Mouse (Mus musculus) lung, embryonic 15.5 days (tissue): ENCODE measurements around the gene Lenep. TPM values are rescaled to one million over a fixed set of nuclear protein-coding genes. Genes with fewer than 3 reads are reported as not detected.

ENCODE experiments used
- ATAC-seq: fragments of 200-750 bp; cut with Nextera tagmentation; 2 replicates; pipeline ENCODE4 v1.8.0; 2017; ENCODE audit warnings: moderate number of reproducible peaks, borderline replicate concordance; ENCODE audit not compliant: low FRiP score, low TSS enrichment; ENCODE audit errors: extremely low read depth
- H3K27ac ChIP-seq: fragments of 300-500 bp; sonication (generic); 2 replicates; pipeline ENCODE4 v1.5.1; 2015; ENCODE audit warnings: moderate library complexity, mild to moderate bottlenecking, inconsistent platforms
- H3K27me3 ChIP-seq: fragments of 300-500 bp; sonication (generic); 2 replicates; pipeline ENCODE4 v1.6.1; 2015; ENCODE audit warnings: inconsistent platforms
- H3K36me3 ChIP-seq: fragments of 300-500 bp; sonication (generic); 2 replicates; pipeline ENCODE4 v1.6.1; 2015; ENCODE audit warnings: inconsistent platforms
- H3K4me1 ChIP-seq: fragments of 300-500 bp; sonication (generic); 2 replicates; pipeline ENCODE4 v1.6.1; 2015; ENCODE audit warnings: inconsistent platforms
- H3K4me2 ChIP-seq: fragments of 300-500 bp; sonication (generic); 2 replicates; pipeline ENCODE4 v1.6.1; 2015; ENCODE audit warnings: inconsistent platforms, mild to moderate bottlenecking, moderate library complexity
- H3K4me3 ChIP-seq: fragments of 300-500 bp; sonication (generic); 2 replicates; pipeline ENCODE4 v1.5.1; 2015; ENCODE audit warnings: mild to moderate bottlenecking, inconsistent platforms
- H3K9ac ChIP-seq: fragments of 300-500 bp; sonication (generic); 2 replicates; pipeline ENCODE4 v1.6.1; 2015; ENCODE audit warnings: inconsistent platforms
- H3K9me3 ChIP-seq: fragments of 300-500 bp; sonication (generic); 2 replicates; pipeline ENCODE4 v1.6.1; 2016; ENCODE audit warnings: inconsistent platforms
- WGBS: fragments of 180-500 bp; shearing (Covaris S2); methylation state at CpG from one replicate; pipeline ENCODE4 v1.1.7; 2015; 5-methylcytosine and 5-hydroxymethylcytosine counted together
- polyA plus RNA-seq: library from polyadenylated mRNA; unstranded; fragments of >200 nt; fragmentation: Nextera tagmentation; extraction: Ambion mirVana; gene quantifications from 2 replicates; pipeline ENCODE4 v1.2.1, GENCODE M21; 2015

Gene Lenep
- polyA plus RNA-seq, result not detected in 2 replicates

- Histone ChIP-seq H3K27me3 (no peaks in the 10 kb centered on the region), H3K4me1 (peaks cover 4% of the 10 kb centered on the region; the same call in 1 of the 2 replicates), H3K4me2 (no peak within 1 kb of the TSS), H3K36me3 (peaks cover 24% of the 10 kb centered on the region), H3K9ac (no peak within 1 kb of the TSS), H3K9me3 (no peaks in the 10 kb centered on the region), H3K4me3 (no peak within 1 kb of the TSS), H3K27ac (no peak within 1 kb of the TSS)
- no peak for ATAC-seq
- 70% methylated on average over 5 of the region's 5 CpGs for WGBS
Observed at GRCm38 (mm10) chr3:89402693-89403092, at the start of gene Lenep. TSS of gene Lenep (minus strand) at chr3:89402793.

- 0 out of 2 replicates have a peak, but pooled peaks have one; percentile 33 for ATAC-seq
- WGBS, result 58% methylated on average over 1 of the region's 1 CpGs
- H3K36me3 ChIP-seq, result no peaks in the 10 kb centered on the region
- H3K4me1 ChIP-seq, result peaks cover 37% of the 10 kb centered on the region
- H3K9me3 ChIP-seq, result no peaks in the 10 kb centered on the region
- no peak overlapping the region for H3K4me2 ChIP-seq
- H3K4me3 ChIP-seq, result no peak overlapping the region
- H3K9ac ChIP-seq, result no peak overlapping the region
- peak overlapping the region; percentile 53; the same call in 1 of the 2 replicates for H3K27ac ChIP-seq
- no peaks in the 10 kb centered on the region for H3K27me3 ChIP-seq
Observed at GRCm38 (mm10) chr3:89451916-89452315, 49.3 kb upstream of the Lenep start.

- H3K9me3 ChIP-seq, result no peaks in the 10 kb centered on the region
- no peak for ATAC-seq
- peaks cover 33% of the 10 kb centered on the region for H3K4me1 ChIP-seq
- WGBS, result 47% methylated on average over 7 of the region's 7 CpGs
- no peaks in the 10 kb centered on the region for H3K27me3 ChIP-seq
- no peak overlapping the region; the same call in 1 of the 2 replicates for H3K4me2 ChIP-seq
- no peak overlapping the region for H3K4me3 ChIP-seq
- no peak overlapping the region for H3K9ac ChIP-seq
- H3K36me3 ChIP-seq, result peaks cover 7% of the 10 kb centered on the region
- H3K27ac ChIP-seq, result 0 out of 2 replicates have a peak overlapping the region, but pooled peaks have one; percentile 47
Observed at GRCm38 (mm10) chr3:89449541-89449940, 46.9 kb upstream of the Lenep start.

GRCm38 (mm10) chr3:89448720-89449537 lies 46.3 kb upstream of the Lenep start:
- ATAC-seq, result peak; percentile 79
- Histone ChIP-seq H3K4me2 (peak overlapping the region; percentile 26; the same call in 1 of the 2 replicates), H3K4me1 (peaks cover 31% of the 10 kb centered on the region), H3K9me3 (no peaks in the 10 kb centered on the region), H3K36me3 (peaks cover 7% of the 10 kb centered on the region), H3K27ac (peak overlapping the region; percentile 47), H3K9ac (no peak overlapping the region; the same call in 1 of the 2 replicates), H3K27me3 (no peaks in the 10 kb centered on the region), H3K4me3 (no peak overlapping the region)
- WGBS, result 40% methylated on average over 13 of the region's 13 CpGs

GRCm38 (mm10) chr3:89440691-89441090 lies 38.1 kb upstream of the Lenep start:
- Histone ChIP-seq H3K4me1 (peaks cover 12% of the 10 kb centered on the region), H3K27me3 (no peaks in the 10 kb centered on the region), H3K4me2 (no peak overlapping the region), H3K4me3 (no peak overlapping the region), H3K9ac (no peak overlapping the region), H3K36me3 (no peaks in the 10 kb centered on the region), H3K27ac (no peak overlapping the region), H3K9me3 (no peaks in the 10 kb centered on the region)
- WGBS, result 84% methylated on average over 2 of the region's 2 CpGs
- no peak for ATAC-seq

GRCm38 (mm10) chr3:89437269-89437668 lies 34.7 kb upstream of the Lenep start:
- no peak for ATAC-seq
- Histone ChIP-seq H3K4me3 (peak overlapping the region; percentile 45), H3K9ac (peak overlapping the region; percentile 42), H3K9me3 (no peaks in the 10 kb centered on the region), H3K27ac (peak overlapping the region; percentile 39), H3K36me3 (peaks cover 23% of the 10 kb centered on the region), H3K27me3 (no peaks in the 10 kb centered on the region), H3K4me2 (peak overlapping the region; percentile 63), H3K4me1 (peaks cover 12% of the 10 kb centered on the region)
- WGBS, result 31% methylated on average over 5 of the region's 5 CpGs

- ATAC-seq, result peak; percentile 83; the same call in 1 of the 2 replicates
- H3K4me2 ChIP-seq, result peak within 1 kb of the TSS; percentile 63
- H3K9me3 ChIP-seq, result no peaks in the 10 kb centered on the region
- H3K27me3 ChIP-seq, result no peaks in the 10 kb centered on the region
- peak within 1 kb of the TSS; percentile 42 for H3K9ac ChIP-seq
- H3K36me3 ChIP-seq, result peaks cover 26% of the 10 kb centered on the region
- H3K4me3 ChIP-seq, result peak within 1 kb of the TSS; percentile 45
- H3K27ac ChIP-seq, result peak within 1 kb of the TSS; percentile 39
- 6% methylated on average over 16 of the region's 16 CpGs for WGBS
- H3K4me1 ChIP-seq, result peaks cover 16% of the 10 kb centered on the region
Observed at GRCm38 (mm10) chr3:89436176-89437113, 33.9 kb upstream of the Lenep start, which contains the start of gene Pbxip1. TSS of gene Pbxip1 (plus strand) at chr3:89436706.

GRCm38 (mm10) chr3:89435041-89435440 lies 32.4 kb upstream of the Lenep start:
- Histone ChIP-seq H3K4me3 (no peak overlapping the region), H3K27ac (no peak overlapping the region), H3K9me3 (no peaks in the 10 kb centered on the region), H3K36me3 (peaks cover 26% of the 10 kb centered on the region), H3K4me1 (peaks cover 23% of the 10 kb centered on the region), H3K27me3 (no peaks in the 10 kb centered on the region), H3K4me2 (no peak overlapping the region), H3K9ac (no peak overlapping the region)
- 78% methylated on average over 7 of the region's 7 CpGs for WGBS
- no peak for ATAC-seq

GRCm38 (mm10) chr3:89434532-89434931 lies 31.9 kb upstream of the Lenep start:
- Histone ChIP-seq H3K4me3 (no peak overlapping the region), H3K27me3 (no peaks in the 10 kb centered on the region), H3K9me3 (no peaks in the 10 kb centered on the region), H3K36me3 (peaks cover 26% of the 10 kb centered on the region), H3K27ac (no peak overlapping the region), H3K4me2 (no peak overlapping the region), H3K9ac (no peak overlapping the region), H3K4me1 (peaks cover 23% of the 10 kb centered on the region)
- 83% methylated on average over 11 of the region's 11 CpGs for WGBS
- no peak for ATAC-seq

- Histone ChIP-seq H3K4me1 (peaks cover 23% of the 10 kb centered on the region), H3K4me2 (no peak overlapping the region), H3K27ac (no peak overlapping the region), H3K9me3 (no peaks in the 10 kb centered on the region), H3K4me3 (no peak overlapping the region), H3K9ac (no peak overlapping the region), H3K27me3 (no peaks in the 10 kb centered on the region), H3K36me3 (peaks cover 33% of the 10 kb centered on the region)
- 90% methylated on average over 8 of the region's 8 CpGs for WGBS
- no peak for ATAC-seq
Observed at GRCm38 (mm10) chr3:89432606-89433005, 30.0 kb upstream of the Lenep start.
